Mouse (Mus musculus) cerebellum, adult 2 months (tissue): ENCODE measurements around the gene Wrnip1.

Experiments used
- CTCF ChIP-seq: fragments of 200-500 bp; IDR thresholded peaks from 2 replicates; pipeline ENCODE4 v1.5.1; 2011; ENCODE audit warnings: low read depth, mild to moderate bottlenecking, control low read depth, low read length, moderate library complexity, borderline replicate concordance; ENCODE audit not compliant: insufficient read depth
- POLR2A ChIP-seq: fragments of 200-500 bp; IDR thresholded peaks from 2 replicates; pipeline ENCODE4 v1.6.1; 2011; ENCODE audit warnings: low read length, control low read depth, borderline replicate concordance; ENCODE audit not compliant: insufficient read depth

DNA sequence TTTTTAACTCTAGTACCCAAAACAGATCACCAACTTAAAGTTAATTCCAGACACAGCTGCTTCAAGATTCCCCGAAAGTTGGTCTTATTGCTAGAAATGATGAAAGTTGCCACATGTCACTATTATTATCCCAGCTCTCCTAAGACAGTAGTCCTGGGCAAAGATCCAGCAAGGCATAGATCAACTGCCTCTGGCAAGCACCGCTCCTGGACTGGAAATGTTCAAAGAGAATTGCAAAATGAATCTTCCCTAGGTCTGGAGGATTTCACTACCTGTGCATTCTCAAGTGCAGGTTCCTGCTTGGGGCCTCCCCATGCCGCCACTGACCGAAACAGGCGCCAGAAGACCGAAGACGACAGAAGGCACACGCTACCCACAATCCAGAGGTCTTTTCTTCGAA lies 25.9 kb upstream of the Wrnip1 start:
- no peak for TF ChIP-seq POLR2A
- TF ChIP-seq CTCF = no peak
